Mouse (Mus musculus): ENCODE measurements around the gene Rgs12. TPM values are rescaled to one million over a fixed set of nuclear protein-coding genes. Genes with fewer than 3 reads are reported as not detected.

Rgs12 gene
- polyA plus RNA-seq, 1 experiment from 2014 or later = 56.3 TPM

DNA sequence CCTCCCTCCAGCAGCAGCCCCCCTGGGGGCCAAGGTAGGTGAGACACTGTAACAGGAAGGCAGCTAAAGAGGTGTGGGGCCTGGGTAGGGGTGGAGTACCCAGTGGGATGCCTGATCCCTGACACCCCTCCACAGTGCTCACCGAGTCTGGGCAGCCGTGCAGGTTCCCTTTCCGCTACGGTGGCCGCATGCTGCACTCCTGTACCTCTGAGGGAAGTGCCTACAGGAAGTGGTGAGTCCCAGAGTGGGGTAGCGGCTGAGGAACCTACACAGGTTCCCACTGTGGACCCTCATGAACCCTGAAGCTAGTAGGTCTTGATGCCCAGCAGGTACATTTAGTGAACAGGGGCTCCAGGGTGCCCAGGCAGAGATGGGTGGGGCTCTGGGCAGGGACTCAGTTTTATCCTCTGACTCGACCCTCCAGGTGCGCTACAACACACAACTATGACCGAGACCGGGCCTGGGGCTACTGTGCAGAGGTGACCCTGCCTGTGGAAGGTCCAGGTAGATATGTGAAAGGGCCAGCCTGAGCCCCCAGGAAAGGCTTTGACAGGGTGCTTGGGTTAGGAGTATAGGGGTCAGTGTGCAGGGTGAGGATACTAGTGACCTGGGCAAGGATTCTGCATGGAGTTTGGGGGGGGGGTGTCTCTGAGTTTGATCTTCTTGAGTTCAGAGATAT is 93.3 kb downstream of the Rgs12 start:
- Histone ChIP-seq H3K27me3 (no peaks in the 10 kb centered on the region), H3K27ac (no peak overlapping the region), H3K36me3 (no peaks in the 10 kb centered on the region), H3K4me2 (replicated peaks) (no peak overlapping the region), H3K9ac (no peak overlapping the region), H3K9me3 (no peaks in the 10 kb centered on the region), H3K4me1 (no peaks in the 10 kb centered on the region), H3K4me3 (no peak overlapping the region)
- ATAC-seq (ENCODE audit: insufficient number of reproducible peaks, insufficient read depth, low FRiP score, low TSS enrichment) = no peak
- 74% methylated on average over 10 of the region's 10 CpGs for WGBS

DNA sequence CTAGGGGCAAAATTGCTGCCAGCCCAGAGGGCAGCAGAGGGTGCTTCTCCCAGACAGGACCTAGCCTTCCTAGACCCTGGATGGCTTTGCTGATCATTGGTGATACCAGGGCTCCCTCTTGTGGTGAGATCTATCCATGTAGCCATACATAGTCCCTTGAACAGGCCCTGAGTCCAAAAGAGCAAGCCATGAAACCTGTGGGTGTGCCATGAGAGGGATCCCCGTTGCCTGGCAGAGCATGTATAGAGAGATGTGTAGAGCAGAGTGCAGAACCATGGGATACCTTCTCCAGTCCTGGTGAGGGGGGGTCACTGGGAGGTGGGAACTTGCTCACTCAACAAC is 93.8 kb downstream of the Rgs12 start:
- Histone ChIP-seq H3K36me3 (no peaks in the 10 kb centered on the region), H3K4me3 (no peak overlapping the region), H3K9ac (no peak overlapping the region), H3K27ac (no peak overlapping the region), H3K4me1 (no peaks in the 10 kb centered on the region), H3K9me3 (no peaks in the 10 kb centered on the region), H3K27me3 (no peaks in the 10 kb centered on the region), H3K4me2 (replicated peaks) (no peak overlapping the region)
- 30% methylated on average over 1 of the region's 1 CpGs for WGBS
- 0 out of 2 replicates have a peak, but pooled peaks have one; percentile 49 for ATAC-seq (ENCODE audit: insufficient number of reproducible peaks, insufficient read depth, low FRiP score, low TSS enrichment)

DNA sequence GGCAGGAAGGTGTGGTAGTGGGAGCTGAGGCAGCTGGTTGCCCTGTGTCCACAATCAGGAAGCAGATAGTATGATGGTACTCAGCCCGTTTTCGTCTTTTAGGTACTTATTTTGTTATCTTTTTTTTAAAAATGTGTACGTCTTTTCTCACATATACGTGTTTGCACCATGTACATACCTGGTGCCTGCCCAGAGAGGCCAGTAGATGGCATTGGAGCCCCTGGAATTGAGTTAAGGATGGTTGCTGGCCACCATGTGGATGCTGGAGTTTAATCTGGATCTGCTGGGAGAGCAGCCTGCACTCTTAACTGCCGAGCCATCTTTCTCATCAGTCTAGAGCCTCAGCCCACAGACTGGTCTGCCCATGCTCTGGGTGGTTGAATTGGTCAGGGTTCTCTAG is 101.3 kb downstream of the Rgs12 start:
- Histone ChIP-seq H3K9ac (no peak overlapping the region), H3K9me3 (no peaks in the 10 kb centered on the region), H3K27ac (no peak overlapping the region), H3K4me2 (replicated peaks) (no peak overlapping the region), H3K36me3 (no peaks in the 10 kb centered on the region), H3K27me3 (peaks cover 7% of the 10 kb centered on the region; the same call in 1 of the 2 replicates), H3K4me1 (no peaks in the 10 kb centered on the region), H3K4me3 (no peak overlapping the region)
- no peak for ATAC-seq (ENCODE audit: insufficient number of reproducible peaks, insufficient read depth, low FRiP score, low TSS enrichment)
- 78% methylated on average over 5 of the region's 5 CpGs for WGBS

DNA sequence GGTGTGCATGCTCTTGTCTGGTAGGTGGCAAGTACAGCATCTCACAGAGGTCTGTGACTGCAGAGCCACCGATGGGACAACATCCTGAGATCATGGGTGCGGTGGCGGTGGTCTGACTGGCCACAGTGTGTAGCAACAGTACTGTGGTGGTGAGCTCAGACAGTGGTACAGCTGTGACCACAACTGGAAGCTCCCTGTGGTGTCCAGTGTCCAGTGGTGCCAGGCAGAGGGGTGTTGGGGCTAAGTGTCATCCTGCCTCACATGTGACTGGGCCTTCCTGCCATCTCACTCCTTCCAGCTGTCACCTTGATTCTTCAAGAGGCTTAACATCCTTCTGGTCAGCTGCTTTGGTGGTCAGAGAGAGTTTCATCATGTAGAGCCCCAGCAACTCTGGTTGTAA is 105.4 kb downstream of the Rgs12 start:
- H3K4me2 ChIP-seq (replicated peaks) = no peak overlapping the region
- no peak overlapping the region for H3K9ac ChIP-seq
- H3K9me3 ChIP-seq = no peaks in the 10 kb centered on the region
- H3K27ac ChIP-seq = no peak overlapping the region
- 83% methylated on average over 3 of the region's 3 CpGs for WGBS
- peaks cover 11% of the 10 kb centered on the region for H3K4me1 ChIP-seq
- H3K4me3 ChIP-seq = no peak overlapping the region
- H3K36me3 ChIP-seq = no peaks in the 10 kb centered on the region
- ATAC-seq (ENCODE audit: insufficient number of reproducible peaks, insufficient read depth, low FRiP score, low TSS enrichment) = no peak
- peaks cover 48% of the 10 kb centered on the region for H3K27me3 ChIP-seq

DNA sequence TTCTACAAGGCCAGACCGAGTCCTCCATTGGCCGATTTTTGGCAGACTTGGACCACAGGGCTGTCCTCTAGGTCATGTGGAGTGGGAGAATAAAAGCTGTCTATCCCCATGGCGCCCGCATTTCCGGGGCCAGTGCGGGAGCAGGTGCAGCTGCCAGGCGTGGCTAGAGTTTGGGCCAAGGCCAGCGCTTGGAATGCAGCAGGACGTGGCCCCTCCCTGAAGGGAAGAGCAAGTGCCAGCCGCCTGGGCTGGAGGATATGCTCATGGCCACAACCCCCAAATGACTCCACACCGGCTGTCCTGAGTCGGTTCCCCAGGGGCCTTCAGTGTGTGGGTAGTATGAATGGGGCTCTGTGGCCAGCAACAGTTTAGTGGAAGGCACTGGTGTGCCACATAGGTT is 105.8 kb downstream of the Rgs12 start:
- H3K4me1 ChIP-seq = peaks cover 11% of the 10 kb centered on the region
- peaks cover 48% of the 10 kb centered on the region for H3K27me3 ChIP-seq
- no peaks in the 10 kb centered on the region for H3K36me3 ChIP-seq
- ATAC-seq (ENCODE audit: insufficient number of reproducible peaks, insufficient read depth, low FRiP score, low TSS enrichment) = no peak
- WGBS = 74% methylated on average over 12 of the region's 12 CpGs
- no peak overlapping the region for H3K4me3 ChIP-seq
- no peak overlapping the region for H3K9ac ChIP-seq
- H3K4me2 ChIP-seq (replicated peaks) = no peak overlapping the region
- no peak overlapping the region for H3K27ac ChIP-seq
- no peaks in the 10 kb centered on the region for H3K9me3 ChIP-seq

DNA sequence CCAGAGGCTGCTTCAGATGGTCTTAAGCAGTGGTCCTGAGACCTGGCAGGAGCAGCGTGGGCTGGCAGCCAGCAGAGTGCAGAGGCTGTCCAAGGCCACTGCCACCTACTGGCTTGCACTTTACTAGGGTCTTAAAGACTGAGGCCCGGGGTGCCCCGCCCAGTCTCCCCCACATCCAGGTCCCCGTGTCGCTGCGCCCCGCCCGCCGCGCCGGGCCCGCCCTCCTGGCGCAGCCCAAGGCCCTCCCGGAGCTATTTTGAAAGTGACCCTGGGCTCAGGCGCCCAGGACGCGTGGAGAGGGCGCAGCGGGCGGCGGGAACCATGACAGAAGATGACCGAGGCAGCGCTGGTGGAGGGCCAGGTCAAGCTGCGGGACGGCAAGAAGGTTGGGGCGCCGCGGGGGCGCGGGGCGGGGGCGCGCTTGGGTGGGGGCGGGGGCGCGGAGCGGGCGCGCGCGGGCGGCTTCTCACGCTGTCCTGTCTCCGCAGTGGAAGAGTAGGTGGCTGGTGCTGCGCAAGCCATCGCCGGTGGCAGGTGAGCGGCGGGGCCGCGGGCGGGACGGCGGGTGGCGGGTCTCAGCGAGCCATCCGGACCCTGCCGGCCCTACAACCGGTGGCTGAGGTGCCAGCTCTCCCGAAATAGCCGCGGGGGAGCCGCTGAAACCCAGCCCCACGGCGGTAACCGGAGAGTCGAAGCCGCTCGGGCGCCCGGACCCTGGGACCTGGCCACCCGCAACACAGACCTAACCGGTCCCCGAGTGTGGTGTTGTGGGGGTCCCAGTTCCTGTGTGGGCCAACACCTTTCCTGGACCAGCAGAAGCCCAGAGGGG is 107.6 kb downstream of the Rgs12 start, which contains the start of gene Dok7:
Dok7 (plus strand) TSS at position 163 of the 829 bp plus-strand sequence.
- H3K4me2 ChIP-seq (replicated peaks) = peak within 1 kb of the TSS; percentile 98
- H3K4me1 ChIP-seq = peaks cover 14% of the 10 kb centered on the region
- H3K27me3 ChIP-seq = peaks cover 48% of the 10 kb centered on the region
- no peaks in the 10 kb centered on the region for H3K9me3 ChIP-seq
- peak within 1 kb of the TSS; percentile 59 for H3K9ac ChIP-seq
- 2% methylated on average over 71 of the region's 74 CpGs for WGBS
- ATAC-seq (ENCODE audit: insufficient number of reproducible peaks, insufficient read depth, low FRiP score, low TSS enrichment) = 0 out of 2 replicates have a peak, but pooled peaks have one; percentile 18
- H3K27ac ChIP-seq = no peak within 1 kb of the TSS
- peak within 1 kb of the TSS; percentile 55 for H3K4me3 ChIP-seq
- no peaks in the 10 kb centered on the region for H3K36me3 ChIP-seq

DNA sequence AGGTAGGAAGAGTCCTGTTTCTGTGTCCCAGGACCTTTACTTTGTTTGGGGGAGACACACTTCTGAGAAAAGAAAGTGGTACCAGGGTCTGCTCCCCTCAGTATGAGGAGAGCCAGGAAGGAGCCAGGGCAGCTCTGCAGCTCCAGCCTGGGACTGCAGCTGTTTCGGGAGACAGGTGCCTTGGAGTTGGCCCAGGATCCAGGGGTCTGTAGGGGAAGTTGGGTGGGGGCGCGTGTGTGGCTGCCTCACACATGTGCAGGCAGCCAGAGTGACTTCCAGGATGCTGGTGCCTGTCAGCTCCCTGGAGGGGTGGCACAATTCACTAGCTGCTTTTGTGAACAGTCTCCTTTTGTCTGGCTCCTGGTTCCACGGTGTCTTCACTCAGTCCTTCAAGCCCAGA is 108.3 kb downstream of the Rgs12 start:
- H3K9me3 ChIP-seq = no peaks in the 10 kb centered on the region
- H3K4me2 ChIP-seq (replicated peaks) = peak overlapping the region; percentile 98
- peaks cover 14% of the 10 kb centered on the region for H3K4me1 ChIP-seq
- peaks cover 48% of the 10 kb centered on the region for H3K27me3 ChIP-seq
- H3K9ac ChIP-seq = no peak overlapping the region
- no peaks in the 10 kb centered on the region for H3K36me3 ChIP-seq
- 15% methylated on average over 4 of the region's 4 CpGs for WGBS
- H3K27ac ChIP-seq = no peak overlapping the region
- 0 out of 2 replicates have a peak, but pooled peaks have one; percentile 5 for ATAC-seq (ENCODE audit: insufficient number of reproducible peaks, insufficient read depth, low FRiP score, low TSS enrichment)
- peak overlapping the region; percentile 55 for H3K4me3 ChIP-seq

DNA sequence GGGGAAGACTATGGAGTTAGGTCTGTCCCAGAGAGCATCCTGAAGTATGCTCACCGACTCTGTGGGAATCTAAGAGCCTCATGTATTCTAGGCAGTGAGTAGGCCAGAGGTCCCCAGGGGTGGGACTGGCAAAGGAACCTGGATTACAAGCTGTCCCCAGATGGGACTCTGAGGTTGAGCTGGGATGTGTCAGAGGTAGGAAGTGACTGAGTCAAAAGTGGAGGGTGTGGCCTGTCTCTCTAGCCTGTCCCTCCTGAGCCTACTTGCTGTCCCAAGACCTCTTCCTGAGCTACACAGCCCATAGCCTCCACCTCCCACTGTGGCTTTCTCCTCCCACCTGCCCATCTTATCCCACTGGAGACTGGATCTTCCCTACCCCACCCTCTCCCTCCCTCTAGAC is 109.0 kb downstream of the Rgs12 start:
- H3K9me3 ChIP-seq = no peaks in the 10 kb centered on the region
- H3K4me3 ChIP-seq = no peak overlapping the region
- H3K27me3 ChIP-seq = peaks cover 48% of the 10 kb centered on the region
- no peaks in the 10 kb centered on the region for H3K36me3 ChIP-seq
- H3K4me1 ChIP-seq = peaks cover 14% of the 10 kb centered on the region
- H3K4me2 ChIP-seq (replicated peaks) = no peak overlapping the region
- no peak overlapping the region for H3K9ac ChIP-seq
- WGBS = 66% methylated on average over 1 of the region's 1 CpGs
- no peak overlapping the region for H3K27ac ChIP-seq
- ATAC-seq (ENCODE audit: insufficient number of reproducible peaks, insufficient read depth, low FRiP score, low TSS enrichment) = no peak; the same call in 1 of the 2 replicates

DNA sequence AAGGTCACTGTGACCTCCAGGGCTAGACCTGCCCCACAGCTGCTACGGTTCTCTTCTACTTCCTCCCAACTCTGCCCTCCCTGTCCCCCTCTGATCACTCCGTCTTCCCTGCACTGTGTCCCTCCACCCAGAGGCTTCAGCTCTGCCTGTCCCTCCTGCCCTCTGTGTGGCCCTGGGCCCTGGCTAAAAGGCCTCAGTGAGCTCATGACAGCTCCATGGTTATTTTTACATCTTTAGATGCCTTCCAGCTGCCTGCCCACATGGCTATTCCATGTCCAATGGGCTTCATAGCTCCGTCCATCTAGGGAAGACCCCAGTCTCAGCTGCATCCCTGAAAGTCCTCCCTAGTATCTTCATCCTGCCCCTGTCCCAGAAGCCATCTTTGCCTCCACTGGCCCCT is 110.9 kb downstream of the Rgs12 start:
- Histone ChIP-seq H3K9ac (no peak overlapping the region), H3K4me3 (no peak overlapping the region), H3K27me3 (peaks cover 45% of the 10 kb centered on the region), H3K4me1 (peaks cover 14% of the 10 kb centered on the region), H3K36me3 (no peaks in the 10 kb centered on the region), H3K9me3 (no peaks in the 10 kb centered on the region), H3K4me2 (replicated peaks) (no peak overlapping the region), H3K27ac (no peak overlapping the region)
- WGBS = 69% methylated on average over 3 of the region's 3 CpGs
- no peak for ATAC-seq (ENCODE audit: insufficient number of reproducible peaks, insufficient read depth, low FRiP score, low TSS enrichment)

DNA sequence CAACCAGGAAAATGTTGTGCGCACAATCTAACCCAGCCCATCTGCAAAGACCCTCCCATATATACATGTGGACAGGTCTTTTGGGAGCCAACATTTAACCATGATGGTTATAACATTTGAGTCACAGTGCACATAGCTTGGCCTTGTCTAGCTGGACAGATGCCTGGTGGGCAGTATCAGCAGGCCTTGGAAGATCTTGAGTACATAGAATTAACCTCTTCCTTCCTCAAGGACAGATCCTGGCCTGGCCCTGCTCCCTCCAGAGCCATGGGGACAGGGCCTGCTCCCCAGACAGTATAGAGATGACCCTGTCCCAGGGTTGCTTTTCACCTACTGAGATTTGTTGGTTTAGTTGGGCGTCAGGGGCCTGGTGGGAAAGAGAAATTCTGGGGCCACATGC is 120.6 kb downstream of the Rgs12 start:
- ATAC-seq (ENCODE audit: insufficient number of reproducible peaks, insufficient read depth, low FRiP score, low TSS enrichment) = no peak
- Histone ChIP-seq H3K4me2 (replicated peaks) (no peak overlapping the region), H3K9me3 (no peaks in the 10 kb centered on the region), H3K9ac (no peak overlapping the region), H3K27ac (no peak overlapping the region), H3K27me3 (no peaks in the 10 kb centered on the region), H3K4me1 (no peaks in the 10 kb centered on the region), H3K4me3 (no peak overlapping the region), H3K36me3 (no peaks in the 10 kb centered on the region)
- 86% methylated on average over 2 of the region's 2 CpGs for WGBS

DNA sequence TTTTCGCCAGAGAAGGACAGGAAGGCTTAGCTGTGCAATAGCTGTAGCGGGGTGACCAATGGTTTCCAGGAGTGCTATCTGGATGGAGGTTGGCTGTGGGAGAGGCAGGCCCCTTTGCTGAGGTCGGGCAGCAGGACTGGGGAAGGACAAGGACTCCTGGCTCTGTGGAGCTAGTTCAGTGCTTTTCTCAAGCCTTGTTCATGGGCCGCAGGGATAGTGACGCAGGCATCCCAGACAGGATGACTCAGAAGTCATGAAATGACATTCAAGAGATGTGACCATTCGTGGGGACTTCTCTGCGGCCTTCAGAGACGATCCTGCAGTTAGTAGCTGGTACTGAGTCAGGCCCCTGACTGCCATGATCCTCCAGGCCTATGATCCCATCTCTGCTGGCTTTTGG is 121.1 kb downstream of the Rgs12 start:
- H3K4me2 ChIP-seq (replicated peaks) = no peak overlapping the region
- no peak overlapping the region for H3K27ac ChIP-seq
- no peak overlapping the region for H3K4me3 ChIP-seq
- H3K9ac ChIP-seq = no peak overlapping the region
- no peaks in the 10 kb centered on the region for H3K4me1 ChIP-seq
- ATAC-seq (ENCODE audit: insufficient number of reproducible peaks, insufficient read depth, low FRiP score, low TSS enrichment) = no peak
- H3K36me3 ChIP-seq = no peaks in the 10 kb centered on the region
- WGBS = 87% methylated on average over 8 of the region's 8 CpGs
- no peaks in the 10 kb centered on the region for H3K27me3 ChIP-seq
- no peaks in the 10 kb centered on the region for H3K9me3 ChIP-seq

DNA sequence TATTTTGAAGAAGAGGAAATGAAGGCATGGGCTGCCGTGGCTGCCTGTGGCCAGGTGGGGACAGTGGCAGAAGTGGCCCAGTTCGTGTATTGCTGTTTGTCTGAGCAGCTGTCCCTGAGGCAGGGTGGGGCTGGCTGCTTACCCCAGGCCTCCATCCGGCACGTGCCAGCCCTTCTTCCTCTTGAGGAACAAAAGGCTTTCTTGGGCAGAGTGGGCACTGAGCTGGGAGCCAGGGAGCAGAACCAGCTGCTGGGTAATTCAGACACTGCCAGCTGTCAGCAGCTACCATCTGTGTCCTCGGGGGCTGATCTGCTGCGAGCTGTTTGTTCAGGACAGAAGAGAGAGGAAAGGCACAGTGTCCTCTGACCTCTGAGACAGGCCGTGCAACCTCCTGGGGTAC is 121.7 kb downstream of the Rgs12 start:
- no peak overlapping the region for H3K4me2 ChIP-seq (replicated peaks)
- H3K4me1 ChIP-seq = no peaks in the 10 kb centered on the region
- no peak overlapping the region for H3K4me3 ChIP-seq
- no peak overlapping the region for H3K9ac ChIP-seq
- no peaks in the 10 kb centered on the region for H3K36me3 ChIP-seq
- no peak overlapping the region for H3K27ac ChIP-seq
- WGBS = 61% methylated on average over 7 of the region's 7 CpGs
- no peaks in the 10 kb centered on the region for H3K9me3 ChIP-seq
- H3K27me3 ChIP-seq = no peaks in the 10 kb centered on the region
- no peak for ATAC-seq (ENCODE audit: insufficient number of reproducible peaks, insufficient read depth, low FRiP score, low TSS enrichment)
